Mouse (Mus musculus): ENCODE results near the gene Mmp27. TPM values are rescaled to one million over a fixed set of nuclear protein-coding genes. Genes with fewer than 3 reads are reported as not detected.

Mmp27 gene
- polyA plus RNA-seq, 1 experiment: not detected

DNA sequence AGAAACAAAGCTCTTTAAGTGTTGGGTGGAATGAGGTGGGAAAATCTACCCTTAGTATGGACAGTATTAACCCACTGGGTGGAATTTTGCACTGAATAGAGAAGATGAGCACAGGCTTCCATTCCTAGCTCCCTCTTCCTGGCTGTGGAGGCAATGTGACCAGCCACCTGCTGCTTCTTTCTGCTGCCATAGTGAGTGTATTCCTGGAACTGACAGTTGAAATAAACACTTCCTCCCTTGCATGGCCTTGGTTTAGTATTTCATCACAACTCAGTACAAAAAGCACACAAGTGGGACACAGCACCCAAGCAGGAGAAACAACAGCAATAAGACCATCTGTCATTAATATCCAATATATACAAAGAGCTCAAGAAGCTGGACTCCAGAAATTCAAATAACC is 19.3 kb upstream of the Mmp27 start:
- no peak for TF ChIP-seq MAX (IDR thresholded peaks at IDR 0.05)
- TF ChIP-seq FOSL1 (IDR thresholded peaks at IDR 0.05; ENCODE audit: insufficient read depth, low read length, poor library complexity, severe bottlenecking): no peak
- no peak for TF ChIP-seq USF1 (IDR thresholded peaks at IDR 0.05; ENCODE audit: low read depth)
- TF ChIP-seq CTCF (IDR thresholded peaks at IDR 0.05; ENCODE audit: control insufficient read depth, insufficient read depth, insufficient read length): no peak
- TF ChIP-seq MYOD1 (IDR thresholded peaks at IDR 0.05; ENCODE audit: control insufficient read depth, insufficient read length, low read depth): no peak
- no peak for TF ChIP-seq MYOG (IDR thresholded peaks at IDR 0.05; ENCODE audit: control insufficient read depth, extremely low read depth, insufficient read length)
- no peak for TF ChIP-seq CEBPB (IDR thresholded peaks at IDR 0.05; ENCODE audit: low read depth)
- Histone ChIP-seq H3K4me3 (ENCODE audit: insufficient read depth, poor library complexity, severe bottlenecking) (no peak overlapping the region), H3K36me3 (ENCODE audit: control insufficient read depth, insufficient read depth) (no peaks in the 10 kb centered on the region), H3K79me2 (ENCODE audit: control insufficient read depth, insufficient read depth) (no peaks in the 10 kb centered on the region), H3K79me3 (ENCODE audit: low read depth) (no peaks in the 10 kb centered on the region), H3K27me3 (ENCODE audit: control insufficient read depth, insufficient read depth, insufficient read length) (no peaks in the 10 kb centered on the region), H3ac (ENCODE audit: control insufficient read depth, insufficient read length, low read depth) (no peak overlapping the region)

DNA sequence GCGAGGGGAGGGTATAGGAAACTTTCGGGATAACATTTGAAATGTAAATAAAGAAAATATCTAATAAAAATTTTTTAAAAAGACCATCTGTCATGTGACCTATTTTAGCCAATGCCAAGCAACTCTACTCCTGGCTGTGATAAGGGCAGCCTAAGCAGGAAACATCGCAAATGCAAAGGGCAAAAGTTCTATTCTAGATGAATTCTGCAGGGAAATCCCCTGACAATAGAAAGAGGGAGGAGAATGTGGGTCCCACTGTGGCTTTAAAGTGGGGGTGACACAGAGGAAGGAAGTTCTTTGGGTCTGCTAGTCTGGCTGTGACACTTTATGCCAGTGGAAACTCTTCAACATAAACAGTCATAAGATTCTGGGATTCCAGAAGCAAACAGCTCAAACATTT is 17.7 kb upstream of the Mmp27 start:
- H3K4me3 ChIP-seq (ENCODE audit: insufficient read depth, poor library complexity, severe bottlenecking): no peak overlapping the region
- H3K79me3 ChIP-seq (ENCODE audit: low read depth): no peaks in the 10 kb centered on the region
- no peaks in the 10 kb centered on the region for H3K36me3 ChIP-seq (ENCODE audit: control insufficient read depth, insufficient read depth)
- no peaks in the 10 kb centered on the region for H3K79me2 ChIP-seq (ENCODE audit: control insufficient read depth, insufficient read depth)
- H3ac ChIP-seq (ENCODE audit: control insufficient read depth, insufficient read length, low read depth): no peak overlapping the region
- H3K27me3 ChIP-seq (ENCODE audit: control insufficient read depth, insufficient read depth, insufficient read length): no peaks in the 10 kb centered on the region
- no peak for TF ChIP-seq FOSL1 (IDR thresholded peaks at IDR 0.05; ENCODE audit: insufficient read depth, low read length, poor library complexity, severe bottlenecking)
- TF ChIP-seq USF1 (IDR thresholded peaks at IDR 0.05; ENCODE audit: low read depth): no peak
- TF ChIP-seq CTCF (IDR thresholded peaks at IDR 0.05; ENCODE audit: control insufficient read depth, insufficient read depth, insufficient read length): no peak
- no peak for TF ChIP-seq MYOD1 (IDR thresholded peaks at IDR 0.05; ENCODE audit: control insufficient read depth, insufficient read length, low read depth)
- no peak for TF ChIP-seq MAX (IDR thresholded peaks at IDR 0.05)
- no peak for TF ChIP-seq CEBPB (IDR thresholded peaks at IDR 0.05; ENCODE audit: low read depth)
- no peak for TF ChIP-seq MYOG (IDR thresholded peaks at IDR 0.05; ENCODE audit: control insufficient read depth, extremely low read depth, insufficient read length)

DNA sequence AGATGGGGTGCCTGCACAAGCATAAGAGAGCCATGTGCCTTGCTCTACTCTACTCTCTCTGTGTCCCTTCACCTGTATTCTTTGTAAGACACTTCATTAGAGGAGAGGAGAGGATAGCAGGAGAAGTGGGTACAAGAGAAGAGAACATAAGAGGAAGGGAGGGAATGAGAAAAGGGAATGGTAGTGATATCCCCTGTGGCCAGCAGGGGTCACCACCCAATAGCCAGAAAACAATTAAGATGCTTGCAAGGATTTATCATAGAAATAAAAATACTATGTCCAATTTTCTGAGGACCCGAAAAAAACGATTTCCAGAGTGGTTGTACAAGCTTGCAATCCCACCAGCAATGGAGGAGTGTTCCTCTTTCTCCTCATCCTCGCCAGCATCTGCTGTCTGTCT is 16.8 kb upstream of the Mmp27 start:
- Histone ChIP-seq H3K36me3 (ENCODE audit: control insufficient read depth, insufficient read depth) (no peaks in the 10 kb centered on the region), H3K4me3 (ENCODE audit: insufficient read depth, poor library complexity, severe bottlenecking) (no peak overlapping the region), H3K79me2 (ENCODE audit: control insufficient read depth, insufficient read depth) (no peaks in the 10 kb centered on the region), H3K27me3 (ENCODE audit: control insufficient read depth, insufficient read depth, insufficient read length) (no peaks in the 10 kb centered on the region), H3K79me3 (ENCODE audit: low read depth) (no peaks in the 10 kb centered on the region), H3ac (ENCODE audit: control insufficient read depth, insufficient read length, low read depth) (no peak overlapping the region)
- TF ChIP-seq USF1 (IDR thresholded peaks at IDR 0.05; ENCODE audit: low read depth) (no peak), MYOD1 (IDR thresholded peaks at IDR 0.05; ENCODE audit: control insufficient read depth, insufficient read length, low read depth) (no peak), MAX (IDR thresholded peaks at IDR 0.05) (no peak), CEBPB (IDR thresholded peaks at IDR 0.05; ENCODE audit: low read depth) (no peak), FOSL1 (IDR thresholded peaks at IDR 0.05; ENCODE audit: insufficient read depth, low read length, poor library complexity, severe bottlenecking) (no peak)

DNA sequence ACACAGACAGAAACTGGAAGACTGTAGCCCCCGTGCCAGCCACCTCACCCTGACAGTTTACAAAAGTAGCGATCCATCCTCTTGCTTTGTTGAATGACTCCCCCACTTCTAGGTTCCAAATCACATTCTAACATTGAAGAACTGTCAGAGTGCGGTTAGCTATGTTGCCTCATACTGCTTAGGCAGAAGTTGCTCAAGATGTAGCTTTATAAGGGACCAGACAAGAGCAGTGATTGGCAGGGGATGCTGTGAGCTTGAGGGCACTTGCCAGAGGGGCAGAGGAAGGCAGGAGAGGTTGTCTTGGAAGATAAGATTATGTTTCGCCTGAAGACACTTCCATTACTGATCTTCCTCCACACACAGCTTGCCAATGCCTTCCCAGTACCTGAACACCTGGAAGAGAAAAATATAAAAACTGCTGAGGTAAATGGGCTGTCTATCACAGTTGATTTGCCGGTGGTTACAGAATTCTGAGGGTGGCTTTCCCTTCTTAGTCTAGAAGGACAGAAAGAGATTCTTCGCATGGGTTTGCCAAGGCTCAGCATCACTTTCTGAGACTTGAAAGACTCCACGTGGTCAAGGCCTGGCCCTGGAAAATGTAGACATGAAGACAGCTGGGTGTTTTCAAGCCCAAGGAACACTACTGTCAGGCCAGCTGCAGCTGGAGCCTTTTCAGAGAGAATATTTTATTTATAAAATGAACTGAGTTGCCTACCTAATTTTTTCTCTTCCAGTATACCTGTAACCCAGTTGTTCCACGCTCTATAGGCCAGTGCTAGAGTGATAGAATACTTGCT is 12.8 kb upstream of the Mmp27 start, which contains the start of gene Mmp8:
Gene Mmp8, plus strand, starts transcription at position 236 of the 797 bp plus-strand sequence.
- Histone ChIP-seq H3K79me3 (ENCODE audit: low read depth) (no peaks in the 10 kb centered on the region), H3K4me3 (ENCODE audit: insufficient read depth, poor library complexity, severe bottlenecking) (no peak within 1 kb of the TSS), H3K27me3 (ENCODE audit: control insufficient read depth, insufficient read depth, insufficient read length) (no peaks in the 10 kb centered on the region), H3K36me3 (ENCODE audit: control insufficient read depth, insufficient read depth) (no peaks in the 10 kb centered on the region), H3ac (ENCODE audit: control insufficient read depth, insufficient read length, low read depth) (no peak within 1 kb of the TSS), H3K79me2 (ENCODE audit: control insufficient read depth, insufficient read depth) (no peaks in the 10 kb centered on the region)
- TF ChIP-seq MYOG (IDR thresholded peaks at IDR 0.05; ENCODE audit: control insufficient read depth, extremely low read depth, insufficient read length): no peak
- TF ChIP-seq CTCF (IDR thresholded peaks at IDR 0.05; ENCODE audit: control insufficient read depth, insufficient read depth, insufficient read length): no peak
- no peak for TF ChIP-seq FOSL1 (IDR thresholded peaks at IDR 0.05; ENCODE audit: insufficient read depth, low read length, poor library complexity, severe bottlenecking)
- TF ChIP-seq USF1 (IDR thresholded peaks at IDR 0.05; ENCODE audit: low read depth): no peak
- no peak for TF ChIP-seq CEBPB (IDR thresholded peaks at IDR 0.05; ENCODE audit: low read depth)
- TF ChIP-seq MAX (IDR thresholded peaks at IDR 0.05): no peak
- TF ChIP-seq MYOD1 (IDR thresholded peaks at IDR 0.05; ENCODE audit: control insufficient read depth, insufficient read length, low read depth): no peak

DNA sequence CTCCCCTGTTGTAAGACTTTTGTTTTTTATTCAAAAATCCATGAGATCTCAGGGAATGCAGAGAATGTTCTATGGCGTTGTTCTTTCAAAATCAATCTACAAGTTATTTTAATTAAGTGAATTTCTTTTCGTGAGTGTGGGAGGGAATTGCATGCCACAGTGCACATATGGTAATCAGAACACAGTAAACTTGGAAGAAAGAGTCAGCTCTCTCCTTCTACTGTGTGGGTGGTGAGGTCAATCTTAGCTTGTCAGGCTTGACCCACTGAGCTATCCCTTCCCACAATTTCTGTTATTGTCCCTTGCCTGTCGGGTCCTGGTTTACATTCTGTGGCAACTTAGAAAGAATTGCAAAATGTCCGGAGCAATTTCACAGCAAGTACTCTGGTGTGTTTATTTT is 11.2 kb upstream of the Mmp27 start:
- H3K4me3 ChIP-seq (ENCODE audit: insufficient read depth, poor library complexity, severe bottlenecking): no peak overlapping the region
- no peaks in the 10 kb centered on the region for H3K79me3 ChIP-seq (ENCODE audit: low read depth)
- H3K36me3 ChIP-seq (ENCODE audit: control insufficient read depth, insufficient read depth): no peaks in the 10 kb centered on the region
- no peak for TF ChIP-seq MYOG (IDR thresholded peaks at IDR 0.05; ENCODE audit: control insufficient read depth, extremely low read depth, insufficient read length)
- TF ChIP-seq CEBPB (IDR thresholded peaks at IDR 0.05; ENCODE audit: low read depth): no peak
- TF ChIP-seq FOSL1 (IDR thresholded peaks at IDR 0.05; ENCODE audit: insufficient read depth, low read length, poor library complexity, severe bottlenecking): no peak
- TF ChIP-seq CTCF (IDR thresholded peaks at IDR 0.05; ENCODE audit: control insufficient read depth, insufficient read depth, insufficient read length): no peak
- no peak for TF ChIP-seq USF1 (IDR thresholded peaks at IDR 0.05; ENCODE audit: low read depth)
- TF ChIP-seq MYOD1 (IDR thresholded peaks at IDR 0.05; ENCODE audit: control insufficient read depth, insufficient read length, low read depth): no peak
- TF ChIP-seq MAX (IDR thresholded peaks at IDR 0.05): no peak
- H3ac ChIP-seq (ENCODE audit: control insufficient read depth, insufficient read length, low read depth): no peak overlapping the region
- H3K27me3 ChIP-seq (ENCODE audit: control insufficient read depth, insufficient read depth, insufficient read length): no peaks in the 10 kb centered on the region
- H3K79me2 ChIP-seq (ENCODE audit: control insufficient read depth, insufficient read depth): no peaks in the 10 kb centered on the region

Data from C2C12 (cell line).